Mouse (Mus musculus): ENCODE results near the gene 3110040N11Rik.

GRCm38 (mm10) chr7:81835430-81835829, 46.2 kb upstream of the 3110040N11Rik start:
- TF ChIP-seq FLI1 (IDR thresholded peaks at IDR 0.05; ENCODE audit: low read length) (no peak), GATA1 (IDR thresholded peaks at IDR 0.05; ENCODE audit: borderline replicate concordance, low read length) (no peak)

Data from megakaryocyte, embryonic 14.5 days (primary cell).